Mouse (Mus musculus) kidney, postnatal 0 days (tissue): ENCODE data around the gene Pikfyve. TPM values are rescaled to one million over a fixed set of nuclear protein-coding genes. Genes with fewer than 3 reads are reported as not detected.

Experiments
- ATAC-seq: fragments of 200-750 bp; cut with Nextera tagmentation; replicated peaks from 2 replicates; pipeline ENCODE4 v1.8.0; 2017; ENCODE audit warnings: low read depth, moderate number of reproducible peaks, moderate TSS enrichment, moderate library complexity; ENCODE audit not compliant: low FRiP score
- DNase-seq: peaks from one replicate; pipeline ENCODE4 v3.0.0-alpha.2; 2016; ENCODE audit warnings: low spot score
- H3K27ac ChIP-seq: fragments of 300-500 bp; sonication (generic); 2 replicates; pipeline ENCODE4 v1.5.1; 2014; ENCODE audit warnings: mild to moderate bottlenecking
- H3K27me3 ChIP-seq: fragments of 300-500 bp; sonication (generic); 2 replicates; pipeline ENCODE4 v1.6.1; 2014; ENCODE audit warnings: low read length, mixed read lengths; ENCODE audit not compliant: insufficient read depth
- H3K36me3 ChIP-seq: fragments of 300-500 bp; sonication (generic); 2 replicates; pipeline ENCODE4 v1.6.1; 2014; ENCODE audit warnings: low read length, mixed read lengths; ENCODE audit not compliant: insufficient read depth
- H3K4me1 ChIP-seq: fragments of 300-500 bp; sonication (generic); replicated peaks from 2 replicates; pipeline ENCODE4 v1.6.1; 2014; ENCODE audit warnings: antibody characterized with exemption, low read length, mixed read lengths; ENCODE audit not compliant: insufficient read depth
- H3K4me2 ChIP-seq: fragments of 300-500 bp; sonication (generic); 2 replicates; pipeline ENCODE4 v1.6.1; 2014; ENCODE audit warnings: mild to moderate bottlenecking, low read length, moderate library complexity, mixed read lengths
- H3K4me3 ChIP-seq: fragments of 300-500 bp; sonication (generic); replicated peaks from 2 replicates; pipeline ENCODE4 v1.5.1; 2014; ENCODE audit warnings: low read depth, low read length
- H3K9ac ChIP-seq: fragments of 300-500 bp; sonication (generic); 2 replicates; pipeline ENCODE4 v1.6.1; 2014; ENCODE audit warnings: low read depth, low read length
- H3K9me3 ChIP-seq: fragments of 300-500 bp; sonication (generic); replicated peaks from 2 replicates; pipeline ENCODE4 v1.6.1; 2016; ENCODE audit warnings: low read length, inconsistent platforms, mixed read lengths
- CTCF ChIP-seq: IDR thresholded peaks from 2 replicates; pipeline ENCODE4 v1.5.1; 2016; ENCODE audit warnings: antibody characterized with exemption, low read depth, mild to moderate bottlenecking, moderate library complexity
- WGBS: fragments of 180-500 bp; shearing (Covaris S2); extraction: QIAGEN DNeasy Blood & Tissue Kit; methylation state at CpG from one replicate; pipeline ENCODE4 v1.1.7; 2014; 5-methylcytosine and 5-hydroxymethylcytosine counted together
- polyA plus RNA-seq: library from polyadenylated mRNA; unstranded; fragments of >200 nt; fragmentation: Nextera tagmentation; extraction: Ambion mirVana; gene quantifications from 2 replicates; pipeline ENCODE4 v1.2.1, GENCODE M21; 2015

Pikfyve gene
- polyA plus RNA-seq, 1 experiment from 2014 or later: 9.2 TPM

- Histone ChIP-seq H3K4me1 (no peaks in the 10 kb centered on the region), H3K4me2 (no peak overlapping the region), H3K4me3 (no peak overlapping the region), H3K36me3 (peaks cover 8% of the 10 kb centered on the region; the same call in 1 of the 2 replicates), H3K9me3 (no peaks in the 10 kb centered on the region), H3K9ac (no peak overlapping the region), H3K27me3 (no peaks in the 10 kb centered on the region), H3K27ac (no peak overlapping the region)
- TF ChIP-seq CTCF: no peak
- WGBS: 64% methylated on average over 4 of the region's 4 CpGs
- ATAC-seq (no peak), DNase-seq (no peak)
These were observed 3.7 kb downstream of the Pikfyve start for GRCm38 (mm10) chr1:65190172-65190571.

GRCm38 (mm10) chr1:65193226-65193625, 6.7 kb downstream of the Pikfyve start:
- no peak for ATAC-seq
- Histone ChIP-seq H3K27ac (no peak overlapping the region), H3K4me2 (no peak overlapping the region), H3K27me3 (no peaks in the 10 kb centered on the region), H3K36me3 (peaks cover 12% of the 10 kb centered on the region), H3K4me1 (no peaks in the 10 kb centered on the region), H3K9me3 (no peaks in the 10 kb centered on the region), H3K9ac (no peak overlapping the region), H3K4me3 (no peak overlapping the region)
- no peak for TF ChIP-seq CTCF
- no peak for DNase-seq
- WGBS: 93% methylated on average over 2 of the region's 2 CpGs

- Histone ChIP-seq H3K4me1 (no peaks in the 10 kb centered on the region), H3K27me3 (no peaks in the 10 kb centered on the region), H3K4me2 (no peak overlapping the region), H3K9me3 (no peaks in the 10 kb centered on the region), H3K4me3 (no peak overlapping the region), H3K27ac (no peak overlapping the region), H3K9ac (no peak overlapping the region), H3K36me3 (peaks cover 5% of the 10 kb centered on the region; the same call in 1 of the 2 replicates)
- 95% methylated on average over 2 of the region's 2 CpGs for WGBS
- DNase-seq (no peak), ATAC-seq (no peak)
- TF ChIP-seq CTCF: no peak
These were observed 11.9 kb downstream of the Pikfyve start for GRCm38 (mm10) chr1:65198425-65198824.

- Histone ChIP-seq H3K9me3 (no peaks in the 10 kb centered on the region), H3K27ac (no peak overlapping the region), H3K27me3 (no peaks in the 10 kb centered on the region), H3K4me3 (no peak overlapping the region), H3K4me1 (no peaks in the 10 kb centered on the region), H3K9ac (no peak overlapping the region), H3K36me3 (peaks cover 5% of the 10 kb centered on the region; the same call in 1 of the 2 replicates), H3K4me2 (no peak overlapping the region)
- TF ChIP-seq CTCF: no peak
- no peak for DNase-seq
- 96% methylated on average over 2 of the region's 2 CpGs for WGBS
- ATAC-seq: no peak
These were observed 12.4 kb downstream of the Pikfyve start for GRCm38 (mm10) chr1:65198861-65199260.

GRCm38 (mm10) chr1:65204299-65204698, 17.8 kb downstream of the Pikfyve start:
- ATAC-seq: no peak
- Histone ChIP-seq H3K4me1 (no peaks in the 10 kb centered on the region), H3K27me3 (no peaks in the 10 kb centered on the region), H3K36me3 (peaks cover 18% of the 10 kb centered on the region), H3K9me3 (no peaks in the 10 kb centered on the region), H3K27ac (no peak overlapping the region), H3K4me3 (no peak overlapping the region), H3K9ac (no peak overlapping the region), H3K4me2 (no peak overlapping the region)
- no peak for TF ChIP-seq CTCF
- 71% methylated on average over 1 of the region's 1 CpGs for WGBS
- no peak for DNase-seq

- H3K4me1 ChIP-seq: no peaks in the 10 kb centered on the region
- no peak overlapping the region for H3K4me2 ChIP-seq
- DNase-seq: no peak
- H3K27me3 ChIP-seq: no peaks in the 10 kb centered on the region
- H3K9me3 ChIP-seq: no peaks in the 10 kb centered on the region; the same call in 1 of the 2 replicates
- H3K4me3 ChIP-seq: no peak overlapping the region
- ATAC-seq: no peak
- 83% methylated on average over 2 of the region's 2 CpGs for WGBS
- no peak overlapping the region for H3K27ac ChIP-seq
- H3K36me3 ChIP-seq: 0 out of 2 replicates have a peak, but pooled peaks cover 11% of the 10 kb centered on the region
- no peak overlapping the region for H3K9ac ChIP-seq
- TF ChIP-seq CTCF: no peak
These were observed 26.7 kb downstream of the Pikfyve start for GRCm38 (mm10) chr1:65213214-65213613.

- ATAC-seq: no peak
- DNase-seq: no peak
- H3K36me3 ChIP-seq: peaks cover 14% of the 10 kb centered on the region
- H3K4me1 ChIP-seq: no peaks in the 10 kb centered on the region
- no peak overlapping the region for H3K4me2 ChIP-seq
- WGBS: 94% methylated on average over 2 of the region's 2 CpGs
- no peak overlapping the region for H3K4me3 ChIP-seq
- H3K9me3 ChIP-seq: no peaks in the 10 kb centered on the region
- no peak for TF ChIP-seq CTCF
- no peak overlapping the region for H3K9ac ChIP-seq
- H3K27ac ChIP-seq: no peak overlapping the region
- H3K27me3 ChIP-seq: no peaks in the 10 kb centered on the region
These were observed 31.1 kb downstream of the Pikfyve start for GRCm38 (mm10) chr1:65217567-65217966.
